Mouse (Mus musculus) embryo, embryonic 9.5 days (tissue): ENCODE measurements around the gene Fam98c.
"Not testable (repeated sequence)": the region's sequence is repeated elsewhere in the genome, so short reads cannot be mapped to it uniquely, and the experiment has no call there.

Experiments
- DNase-seq: peaks from one replicate; pipeline ENCODE4 v3.0.0-alpha.2; 2017; ENCODE audit errors: extremely low spot score

Fam98c gene

GRCm38 (mm10) chr7:29155838-29156782 is at the start of gene Fam98c:
Gene Fam98c (minus strand): TSS chr7:29156234.
- DNase-seq, result peak; percentile 86

GRCm38 (mm10) chr7:29202577-29202976 is 46.5 kb upstream of the Fam98c start:
- no peak for DNase-seq

DNA sequence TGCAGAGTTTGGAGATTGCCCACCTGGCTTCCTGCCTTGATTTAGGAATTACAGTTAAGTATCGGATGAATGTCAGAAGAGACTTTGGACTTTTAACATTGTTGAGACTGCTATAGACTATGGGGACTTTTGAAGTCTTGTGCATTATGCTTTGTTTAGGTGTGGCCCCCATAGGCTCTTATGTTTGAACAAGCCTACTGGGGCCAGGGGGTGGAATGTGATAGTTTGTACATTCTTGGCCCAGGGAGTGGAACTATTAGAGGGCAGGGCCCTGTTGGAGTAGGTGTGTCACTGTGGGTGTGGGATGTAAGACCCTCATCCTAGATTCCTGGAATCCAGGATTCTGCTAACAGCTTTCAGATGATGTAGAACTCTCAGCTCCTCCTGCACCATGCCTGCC is 38.2 kb upstream of the Fam98c start:
- DNase-seq, result not testable (repeated sequence)

GRCm38 (mm10) chr7:29181323-29181722 is 25.3 kb upstream of the Fam98c start:
- DNase-seq, result not testable (repeated sequence)

DNA sequence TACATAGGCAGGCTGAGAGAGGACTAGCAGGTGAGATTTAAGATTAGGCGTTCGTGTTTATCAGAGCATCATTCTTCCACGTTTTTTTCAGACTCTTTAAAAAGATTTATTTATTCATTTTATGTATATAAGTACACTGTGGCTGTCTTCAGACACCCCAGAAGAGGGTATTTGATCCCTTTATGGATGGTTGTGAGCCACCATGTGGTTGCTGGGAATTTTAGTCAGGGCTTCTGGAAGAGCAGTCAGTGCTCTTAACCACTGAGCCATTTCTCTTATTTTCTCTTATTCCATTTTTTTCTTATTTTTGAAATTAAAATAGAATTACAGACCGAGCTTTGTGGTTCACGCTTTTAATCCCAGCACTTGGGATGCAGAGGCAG is 24.8 kb upstream of the Fam98c start:
- no peak for DNase-seq

DNA sequence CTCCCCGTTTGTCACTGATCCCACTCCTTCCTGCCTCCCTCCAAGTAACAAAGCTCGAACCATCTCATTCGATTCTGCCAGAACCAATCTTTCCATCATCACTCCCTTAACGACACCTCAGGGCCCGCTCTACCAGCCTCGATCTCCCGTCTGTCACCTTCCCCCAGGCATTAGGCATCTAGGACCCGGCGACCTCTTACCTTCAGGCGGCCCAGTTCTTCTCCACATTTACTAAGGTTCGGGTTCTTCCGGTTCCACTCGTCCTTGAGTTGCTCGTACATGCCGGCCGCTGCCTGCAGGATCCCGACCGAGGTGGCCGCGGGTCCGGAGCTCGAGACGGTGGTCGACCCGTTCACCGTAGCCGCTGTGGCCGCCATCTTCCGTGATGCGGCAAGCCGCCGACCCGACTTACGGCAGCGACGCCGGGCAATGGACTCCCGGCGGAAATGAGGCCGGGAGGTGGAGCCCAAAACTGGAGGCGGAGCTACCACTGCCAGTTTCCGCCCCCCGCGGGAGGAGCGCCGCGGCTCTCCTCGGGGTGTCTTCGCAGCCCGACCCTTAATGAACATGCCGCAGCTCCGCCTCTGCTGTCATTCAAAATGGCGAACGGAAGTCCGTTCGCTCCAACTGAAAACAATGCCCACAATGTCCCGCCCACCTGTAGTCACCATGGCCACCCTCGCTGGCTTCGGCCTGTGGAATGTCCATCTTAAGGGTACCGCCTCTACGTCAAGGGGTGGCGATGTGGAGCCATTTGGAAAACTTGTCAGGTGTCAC is 24.2 kb upstream of the Fam98c start, which contains the start of gene Psmd8:
Gene Psmd8 (minus strand): TSS at position 625 of the 777 bp plus-strand sequence.
- DNase-seq, result peak; percentile 96

GRCm38 (mm10) chr7:29179323-29179722 is 23.3 kb upstream of the Fam98c start:
- DNase-seq, result no peak

DNA sequence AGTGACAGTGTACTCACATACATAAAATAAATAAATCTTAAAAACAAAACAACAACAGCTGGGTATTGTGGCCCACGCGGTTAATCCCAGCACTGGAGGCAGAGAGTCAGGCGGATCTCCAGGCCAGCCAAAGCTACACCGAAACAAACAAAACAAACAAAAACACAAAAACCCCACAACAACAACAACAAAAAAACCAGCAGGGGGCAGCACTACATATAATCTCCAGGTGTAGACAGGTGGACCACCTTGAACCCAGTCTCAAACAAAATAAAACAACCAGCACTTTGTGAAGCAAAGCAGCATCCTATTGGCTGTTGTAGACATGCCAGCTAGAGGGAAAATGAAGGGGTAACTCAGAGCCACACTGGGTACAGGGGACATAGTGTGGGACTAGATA is 22.1 kb upstream of the Fam98c start:
- no peak for DNase-seq

GRCm38 (mm10) chr7:29172390-29173016 is 16.5 kb upstream of the Fam98c start:
- no peak for DNase-seq

DNA sequence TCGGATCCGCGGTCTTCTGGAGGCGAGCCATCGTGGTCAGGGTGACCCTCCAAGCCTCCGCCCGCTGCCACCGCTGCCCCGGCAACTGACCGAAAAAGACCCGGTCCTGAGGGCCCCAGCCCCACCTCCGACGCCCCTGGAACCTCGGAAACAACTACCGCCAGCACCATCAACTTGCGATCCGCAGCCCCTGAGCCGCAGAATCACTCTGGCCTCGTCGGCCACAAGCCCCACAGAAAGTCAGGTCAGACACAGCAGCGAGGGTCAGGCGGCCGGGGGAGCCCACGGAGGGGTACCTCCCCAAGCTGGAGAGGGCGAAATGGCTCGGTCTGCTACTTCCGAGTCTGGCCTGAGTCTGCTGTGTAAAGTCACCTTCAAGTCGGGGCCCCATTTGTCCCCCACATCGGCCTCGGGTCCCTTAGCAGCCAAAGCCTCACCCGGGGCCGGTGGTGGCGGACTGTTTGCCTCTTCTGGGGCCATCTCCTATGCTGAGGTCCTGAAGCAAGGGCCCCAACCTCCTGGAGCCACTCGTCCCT is 15.6 kb upstream of the Fam98c start:
- no peak for DNase-seq

- DNase-seq, result peak; percentile 55
These were observed 14.9 kb upstream of the Fam98c start for GRCm38 (mm10) chr7:29170755-29171561.

- DNase-seq, result peak; percentile 85
These were observed 14.2 kb upstream of the Fam98c start, which contains the start of the genes Ggn and Spred3 for GRCm38 (mm10) chr7:29170066-29170754. Gene Ggn (plus strand): TSS chr7:29170210. Gene Spred3 (minus strand): TSS chr7:29170411.

- DNase-seq, result peak; percentile 92
These were observed 13.4 kb upstream of the Fam98c start for GRCm38 (mm10) chr7:29169231-29170065.

DNA sequence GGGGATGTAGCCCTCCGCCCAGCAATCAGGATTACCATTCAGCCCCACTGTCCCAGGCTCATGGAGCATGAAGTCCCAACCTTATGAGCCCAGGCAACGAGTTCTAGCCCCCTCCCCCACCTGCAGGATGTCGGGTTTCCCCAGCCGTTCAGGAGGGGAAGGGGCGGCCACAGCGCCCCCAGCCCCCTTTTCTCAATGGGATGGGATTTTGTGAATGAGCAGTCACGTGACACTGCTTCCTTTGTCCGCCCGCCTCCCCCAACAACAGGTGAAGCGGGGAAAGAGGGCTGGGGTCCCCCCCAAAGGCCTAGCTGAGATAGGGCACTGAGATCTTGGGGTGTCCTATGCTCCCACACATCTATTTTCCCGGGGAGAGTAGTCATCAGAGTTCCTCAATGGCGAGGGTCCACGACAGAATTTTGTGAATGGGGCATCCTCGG is 12.8 kb upstream of the Fam98c start:
- peak; percentile 72 for DNase-seq

DNA sequence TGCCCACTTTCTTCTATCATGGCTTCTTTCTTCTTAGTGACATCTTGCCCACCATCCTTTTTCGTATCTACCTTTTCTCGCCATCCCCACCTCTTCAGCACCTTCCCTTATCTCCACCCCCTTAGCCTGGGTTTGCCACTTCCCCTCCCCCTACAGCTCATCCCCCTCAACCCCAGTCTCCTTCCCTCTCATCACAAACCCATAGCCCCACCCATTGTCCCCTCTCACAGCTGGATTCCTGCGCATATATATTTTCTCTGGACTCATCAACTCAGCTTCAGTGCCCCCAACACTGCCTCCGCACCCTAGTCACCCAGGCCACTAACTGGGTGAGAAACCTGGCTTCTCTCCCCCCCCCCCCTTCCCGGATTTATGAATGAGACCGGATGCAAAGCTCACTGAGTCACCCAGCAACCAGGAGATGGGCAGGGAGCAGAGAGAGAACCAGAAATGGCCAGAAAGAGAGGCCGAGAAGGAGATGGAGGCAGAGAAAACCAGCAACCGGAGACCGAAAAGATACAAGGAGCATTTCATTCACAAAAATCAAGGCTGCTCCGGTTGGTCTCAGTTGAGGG is 12.2 kb upstream of the Fam98c start:
- peak; percentile 39 for DNase-seq

GRCm38 (mm10) chr7:29167656-29168055 is 11.6 kb upstream of the Fam98c start:
- DNase-seq, result no peak

DNA sequence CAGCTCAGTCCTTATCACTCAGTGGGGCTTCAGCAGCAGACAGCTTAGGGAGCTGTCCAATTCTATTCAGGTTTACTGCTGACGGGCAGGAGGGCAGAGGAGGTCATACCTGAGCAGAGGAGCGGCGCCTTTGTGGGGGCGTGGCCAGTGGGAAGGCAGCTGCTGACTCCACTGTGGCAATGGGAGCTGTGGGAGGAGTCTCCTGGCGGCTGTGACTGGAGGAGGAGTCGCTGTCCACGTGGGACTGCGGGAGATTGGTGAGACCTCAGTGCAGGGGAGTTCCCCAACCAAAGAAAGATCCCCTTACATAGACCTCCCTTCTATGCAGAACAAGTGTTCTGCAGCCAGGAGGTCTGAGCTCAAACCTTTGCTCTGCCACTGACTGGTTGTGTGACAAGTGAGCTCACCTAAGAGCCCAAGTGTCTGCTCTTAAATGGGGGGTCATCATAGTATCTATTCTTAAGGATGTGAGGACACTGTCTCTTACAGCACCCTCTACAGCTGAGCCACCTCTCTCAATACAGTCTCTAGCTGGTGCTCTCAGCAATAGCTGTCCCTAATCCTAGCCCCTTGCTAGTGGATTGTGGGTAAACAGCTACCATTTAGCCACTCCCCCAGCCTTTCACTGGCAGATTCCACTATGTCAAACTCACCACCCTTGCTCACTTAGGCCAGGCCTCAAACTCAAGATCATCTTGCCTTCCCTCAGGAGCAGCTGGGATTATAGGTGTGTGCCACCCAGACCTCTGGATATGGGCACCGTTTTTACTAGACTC is 6.9 kb upstream of the Fam98c start:
- DNase-seq, result peak; percentile 48

- DNase-seq, result no peak
These were observed 6.3 kb upstream of the Fam98c start for GRCm38 (mm10) chr7:29162294-29162693.
